Mouse (Mus musculus): ENCODE results near the gene Ak7. TPM values are rescaled to one million over a fixed set of nuclear protein-coding genes. Genes with fewer than 3 reads are reported as not detected.

The Ak7 gene
- polyA plus RNA-seq, 1 experiment from 2014 or later = 0.08 TPM

DNA sequence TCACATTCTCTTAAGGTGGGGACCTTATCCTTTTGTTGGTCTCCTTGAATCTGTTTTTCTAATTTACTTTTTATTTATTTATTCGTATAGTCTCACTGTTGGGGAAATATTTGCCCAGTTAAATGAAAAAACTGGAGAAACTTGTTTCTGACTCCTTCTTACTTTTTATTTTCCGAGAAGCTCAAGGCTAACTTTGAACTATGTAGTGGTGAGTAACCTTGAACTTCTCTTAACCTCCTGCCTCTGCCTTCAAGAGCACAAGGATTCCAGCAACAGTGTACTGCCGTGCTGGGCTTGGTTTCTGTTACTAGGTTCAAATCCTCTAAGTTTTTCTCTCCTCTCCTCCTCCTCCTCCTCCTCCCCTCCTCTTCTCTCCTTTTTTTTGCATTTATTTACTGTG, 55.9 kb downstream of the Ak7 start:
- DNase-seq (ENCODE audit: low spot score) = no peak

DNA sequence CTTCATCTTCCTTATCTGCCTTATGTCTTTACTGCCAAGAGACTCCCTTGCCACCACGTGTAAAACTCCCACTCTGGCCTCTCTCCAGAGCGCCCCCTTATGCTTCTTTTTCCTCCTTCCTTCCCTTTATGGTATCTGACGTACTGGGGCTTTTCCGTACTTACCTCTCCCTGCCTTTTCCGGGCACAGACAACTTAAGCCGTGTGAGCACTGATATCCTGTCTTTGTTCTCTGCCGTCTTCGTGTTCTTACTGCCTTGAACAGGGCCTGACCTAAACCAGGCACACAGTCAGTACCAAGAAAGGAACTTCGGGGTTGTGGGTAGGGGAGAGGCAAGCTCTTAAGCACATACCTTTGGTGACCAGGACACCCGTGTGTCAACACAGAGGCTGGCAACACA, 63.9 kb downstream of the Ak7 start:
- WGBS = 56% methylated on average over 10 of the region's 10 CpGs
- ATAC-seq (ENCODE audit: low FRiP score, low TSS enrichment) (no peak), DNase-seq (ENCODE audit: low spot score) (no peak)
- Histone ChIP-seq H3K27ac (replicated peaks) (no peak overlapping the region), H3K4me1 (replicated peaks; ENCODE audit: control insufficient read depth, insufficient read depth) (no peaks in the 10 kb centered on the region), H3K36me3 (ENCODE audit: control insufficient read depth, insufficient read depth, low read length) (no peaks in the 10 kb centered on the region), H3K4me3 (ENCODE audit: low read depth, low read length) (no peak overlapping the region), H3K4me2 (replicated peaks; ENCODE audit: low read depth) (no peak overlapping the region), H3K27me3 (ENCODE audit: control insufficient read depth, insufficient read depth, low read length) (no peaks in the 10 kb centered on the region), H3K9me3 (ENCODE audit: control insufficient read depth, low read length) (no peaks in the 10 kb centered on the region), H3K9ac (ENCODE audit: low read length) (no peak overlapping the region)
- TF ChIP-seq EP300 (optimal IDR thresholded peaks at IDR 0.05) = no peak
- TF ChIP-seq CTCF (IDR thresholded peaks at IDR 0.05; ENCODE audit: low read depth) = no peak

More for the DNA sequence above, 55.9 kb downstream of the Ak7 start:
- Histone ChIP-seq H3K4me1 (replicated peaks; ENCODE audit: control insufficient read depth, insufficient read depth) (no peaks in the 10 kb centered on the region), H3K27me3 (ENCODE audit: control insufficient read depth, insufficient read depth, low read length) (no peaks in the 10 kb centered on the region), H3K9ac (ENCODE audit: low read length) (no peak overlapping the region), H3K4me2 (replicated peaks; ENCODE audit: low read depth) (no peak overlapping the region), H3K36me3 (ENCODE audit: control insufficient read depth, insufficient read depth, low read length) (no peaks in the 10 kb centered on the region), H3K4me3 (ENCODE audit: low read depth, low read length) (no peak overlapping the region), H3K27ac (replicated peaks) (no peak overlapping the region), H3K9me3 (ENCODE audit: control insufficient read depth, low read length) (no peaks in the 10 kb centered on the region)
- TF ChIP-seq EP300 (optimal IDR thresholded peaks at IDR 0.05) = no peak
- TF ChIP-seq CTCF (IDR thresholded peaks at IDR 0.05; ENCODE audit: low read depth) = no peak
- 43% methylated on average over 3 of the region's 3 CpGs for WGBS
- ATAC-seq (ENCODE audit: low FRiP score, low TSS enrichment) = no peak

- H3K4me1 ChIP-seq (replicated peaks; ENCODE audit: control insufficient read depth, insufficient read depth) = no peaks in the 10 kb centered on the region
- H3K4me3 ChIP-seq (ENCODE audit: low read depth, low read length) = no peak overlapping the region
- 59% methylated on average over 7 of the region's 7 CpGs for WGBS
- no peak for TF ChIP-seq EP300 (optimal IDR thresholded peaks at IDR 0.05)
- H3K9ac ChIP-seq (ENCODE audit: low read length) = no peak overlapping the region
- ATAC-seq (ENCODE audit: low FRiP score, low TSS enrichment) (no peak), DNase-seq (ENCODE audit: low spot score) (no peak)
- no peaks in the 10 kb centered on the region for H3K36me3 ChIP-seq (ENCODE audit: control insufficient read depth, insufficient read depth, low read length)
- H3K27ac ChIP-seq (replicated peaks) = no peak overlapping the region
- no peak overlapping the region for H3K4me2 ChIP-seq (replicated peaks; ENCODE audit: low read depth)
- no peaks in the 10 kb centered on the region for H3K27me3 ChIP-seq (ENCODE audit: control insufficient read depth, insufficient read depth, low read length)
- no peaks in the 10 kb centered on the region for H3K9me3 ChIP-seq (ENCODE audit: control insufficient read depth, low read length)
Observed at GRCm38 (mm10) chr12:105774871-105775270, 69.1 kb downstream of the Ak7 start.

- Histone ChIP-seq H3K4me2 (replicated peaks; ENCODE audit: low read depth) (no peak overlapping the region), H3K9me3 (ENCODE audit: control insufficient read depth, low read length) (no peaks in the 10 kb centered on the region), H3K4me1 (replicated peaks; ENCODE audit: control insufficient read depth, insufficient read depth) (no peaks in the 10 kb centered on the region), H3K4me3 (ENCODE audit: low read depth, low read length) (no peak overlapping the region), H3K27ac (replicated peaks) (no peak overlapping the region), H3K9ac (ENCODE audit: low read length) (no peak overlapping the region), H3K27me3 (ENCODE audit: control insufficient read depth, insufficient read depth, low read length) (no peaks in the 10 kb centered on the region), H3K36me3 (ENCODE audit: control insufficient read depth, insufficient read depth, low read length) (no peaks in the 10 kb centered on the region)
- 87% methylated on average over 4 of the region's 4 CpGs for WGBS
- no peak for DNase-seq (ENCODE audit: low spot score)
- TF ChIP-seq CTCF (IDR thresholded peaks at IDR 0.05; ENCODE audit: low read depth) = no peak
- no peak for ATAC-seq (ENCODE audit: low FRiP score, low TSS enrichment)
Observed at GRCm38 (mm10) chr12:105777651-105778050, 71.9 kb downstream of the Ak7 start.

DNA sequence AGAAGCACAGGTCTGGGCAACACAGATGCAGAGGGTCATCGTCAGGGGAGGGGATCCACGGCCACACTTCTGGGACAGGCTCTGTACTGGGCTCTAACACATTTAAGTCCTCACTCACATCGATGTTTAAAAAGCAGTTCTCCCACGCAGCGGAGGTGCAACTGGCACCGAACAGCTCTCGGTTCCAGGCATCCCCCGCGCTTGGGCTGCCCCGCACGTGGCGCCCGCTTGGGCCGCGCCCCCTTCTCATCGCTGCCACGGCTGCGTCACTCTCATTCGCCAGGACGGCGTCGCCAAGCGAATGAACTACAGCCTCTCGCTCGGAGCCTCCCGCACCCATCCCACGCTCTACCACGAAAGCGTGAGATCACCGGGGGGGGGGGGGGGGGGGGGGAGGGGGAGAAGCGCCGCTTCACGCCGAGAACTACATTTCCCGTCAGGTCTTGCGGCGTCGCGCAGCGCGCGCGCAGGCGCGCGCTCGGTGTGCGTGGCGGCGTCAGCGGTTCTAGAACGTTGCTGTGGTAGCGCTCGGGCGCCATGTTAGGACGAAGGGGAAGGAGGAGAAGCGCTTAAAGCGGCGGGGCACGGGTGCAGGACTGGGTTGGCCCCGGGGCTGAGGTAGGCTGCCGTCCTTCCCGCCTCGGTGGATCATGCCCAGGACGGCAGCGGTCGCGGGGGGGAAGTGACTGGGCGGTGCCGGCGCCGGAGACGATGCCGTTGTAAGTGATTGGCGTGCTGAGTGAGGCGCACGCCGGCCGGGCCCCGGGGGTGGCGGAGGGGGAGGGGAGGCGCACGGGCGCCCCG, 78.6 kb downstream of the Ak7 start, which contains the start of gene Papola:
TSS of gene Papola (plus strand) at position 499 of the 804 bp plus-strand sequence.
- H3K4me3 ChIP-seq (ENCODE audit: low read depth, low read length) = peak within 1 kb of the TSS; percentile 99
- no peaks in the 10 kb centered on the region for H3K36me3 ChIP-seq (ENCODE audit: control insufficient read depth, insufficient read depth, low read length)
- H3K4me1 ChIP-seq (replicated peaks; ENCODE audit: control insufficient read depth, insufficient read depth) = no peaks in the 10 kb centered on the region
- under 1% methylated on average over 69 of the region's 85 CpGs for WGBS
- no peaks in the 10 kb centered on the region for H3K27me3 ChIP-seq (ENCODE audit: control insufficient read depth, insufficient read depth, low read length)
- peak; percentile 93 for ATAC-seq (ENCODE audit: low FRiP score, low TSS enrichment)
- DNase-seq (ENCODE audit: low spot score) = peak; percentile 93
- TF ChIP-seq CTCF (IDR thresholded peaks at IDR 0.05; ENCODE audit: low read depth) = no peak
- TF ChIP-seq EP300 (optimal IDR thresholded peaks at IDR 0.05) = no peak
- peak within 1 kb of the TSS; percentile 99 for H3K27ac ChIP-seq (replicated peaks)
- no peaks in the 10 kb centered on the region for H3K9me3 ChIP-seq (ENCODE audit: control insufficient read depth, low read length)
- peak within 1 kb of the TSS; percentile 96 for H3K9ac ChIP-seq (ENCODE audit: low read length)
- H3K4me2 ChIP-seq (replicated peaks; ENCODE audit: low read depth) = peak within 1 kb of the TSS; percentile 57

- H3K4me2 ChIP-seq (replicated peaks; ENCODE audit: low read depth) = peak overlapping the region; percentile 57
- H3K27me3 ChIP-seq (ENCODE audit: control insufficient read depth, insufficient read depth, low read length) = no peaks in the 10 kb centered on the region
- under 1% methylated on average over 47 of the region's 53 CpGs for WGBS
- peak overlapping the region; percentile 99 for H3K4me3 ChIP-seq (ENCODE audit: low read depth, low read length)
- H3K27ac ChIP-seq (replicated peaks) = peak overlapping the region; percentile 99
- ATAC-seq (ENCODE audit: low FRiP score, low TSS enrichment) = peak; percentile 78
- peak overlapping the region; percentile 96 for H3K9ac ChIP-seq (ENCODE audit: low read length)
- H3K9me3 ChIP-seq (ENCODE audit: control insufficient read depth, low read length) = no peaks in the 10 kb centered on the region
- DNase-seq (ENCODE audit: low spot score) = peak; percentile 81
- H3K36me3 ChIP-seq (ENCODE audit: control insufficient read depth, insufficient read depth, low read length) = no peaks in the 10 kb centered on the region
- no peak for TF ChIP-seq CTCF (IDR thresholded peaks at IDR 0.05; ENCODE audit: low read depth)
- no peak for TF ChIP-seq EP300 (optimal IDR thresholded peaks at IDR 0.05)
- H3K4me1 ChIP-seq (replicated peaks; ENCODE audit: control insufficient read depth, insufficient read depth) = no peaks in the 10 kb centered on the region
Observed at GRCm38 (mm10) chr12:105785000-105785774, 79.4 kb downstream of the Ak7 start.

Measured in stomach, postnatal 0 days (tissue).